Mouse (Mus musculus): ENCODE results near the gene Utp18. TPM values are rescaled to one million over a fixed set of nuclear protein-coding genes. Genes with fewer than 3 reads are reported as not detected.
"Not testable (repeated sequence)": the region's sequence is repeated elsewhere in the genome, so short reads cannot be mapped to it uniquely, and the experiment has no call there.

The Utp18 gene
- 30.5 and 33.0 TPM in 2 replicates for polyA plus RNA-seq (2014; fragmentation: Nextera tagmentation; extraction: Ambion mirVana)

GRCm38 (mm10) chr11:93885572-93886410, at the start of gene Utp18, which contains the start of gene Mbtd1:
TSS of gene Utp18 (minus strand) at chr11:93885766.
TSS of gene Mbtd1 (plus strand) at chr11:93885852.
- H3K36me3 ChIP-seq (ENCODE audit: insufficient read depth): peaks cover 22% of the 10 kb centered on the region
- WGBS: under 1% methylated on average over 81 of the region's 83 CpGs
- peak within 1 kb of the TSS; percentile 90 for H3K9ac ChIP-seq
- peak; percentile 96 for ATAC-seq (ENCODE audit: insufficient read depth)
- H3K9me3 ChIP-seq (ENCODE audit: low read depth, low read length): no peaks in the 10 kb centered on the region
- TF ChIP-seq CTCF (IDR thresholded peaks at IDR 0.05; ENCODE audit: low read depth): no peak
- DNase-seq: peak; percentile 99
- peak within 1 kb of the TSS; percentile 94 for H3K27ac ChIP-seq (ENCODE audit: low read depth)
- H3K4me1 ChIP-seq (ENCODE audit: insufficient read depth): peaks cover 5% of the 10 kb centered on the region; the same call in 1 of the 2 replicates
- peak within 1 kb of the TSS; percentile 89 for H3K4me2 ChIP-seq
- H3K27me3 ChIP-seq (ENCODE audit: insufficient read depth, low read length): no peaks in the 10 kb centered on the region
- H3K4me3 ChIP-seq (ENCODE audit: low read depth, low read length): peak within 1 kb of the TSS; percentile 99

GRCm38 (mm10) chr11:93929106-93929505, 43.5 kb upstream of the Utp18 start:
- peak; percentile 24 for DNase-seq
- H3K9ac ChIP-seq: no peak overlapping the region
- no peak overlapping the region for H3K27ac ChIP-seq (ENCODE audit: low read depth)
- no peaks in the 10 kb centered on the region for H3K27me3 ChIP-seq (ENCODE audit: insufficient read depth, low read length)
- no peak overlapping the region for H3K4me3 ChIP-seq (ENCODE audit: low read depth, low read length)
- H3K36me3 ChIP-seq (ENCODE audit: insufficient read depth): peaks cover 86% of the 10 kb centered on the region
- TF ChIP-seq CTCF (IDR thresholded peaks at IDR 0.05; ENCODE audit: low read depth): peak; percentile 18; the same call in 1 of the 2 replicates
- no peak overlapping the region for H3K4me2 ChIP-seq
- H3K4me1 ChIP-seq (ENCODE audit: insufficient read depth): no peaks in the 10 kb centered on the region
- no peaks in the 10 kb centered on the region for H3K9me3 ChIP-seq (ENCODE audit: low read depth, low read length)
- no peak for ATAC-seq (ENCODE audit: insufficient read depth)

GRCm38 (mm10) chr11:93915019-93915418, 29.5 kb upstream of the Utp18 start:
- not testable (repeated sequence) for H3K9me3 ChIP-seq (ENCODE audit: low read depth, low read length); H3K27me3 ChIP-seq (ENCODE audit: insufficient read depth, low read length); H3K4me3 ChIP-seq (ENCODE audit: low read depth, low read length); H3K9ac ChIP-seq; H3K27ac ChIP-seq (ENCODE audit: low read depth); H3K4me2 ChIP-seq; ATAC-seq (ENCODE audit: insufficient read depth); DNase-seq; H3K4me1 ChIP-seq (ENCODE audit: insufficient read depth)
- 91% methylated on average over 2 of the region's 2 CpGs for WGBS
- H3K36me3 ChIP-seq (ENCODE audit: insufficient read depth): peaks cover 86% of the 10 kb centered on the region

GRCm38 (mm10) chr11:93911603-93912002, 26.0 kb upstream of the Utp18 start:
- Histone ChIP-seq H3K4me1 (ENCODE audit: insufficient read depth) (no peaks in the 10 kb centered on the region), H3K9me3 (ENCODE audit: low read depth, low read length) (no peaks in the 10 kb centered on the region), H3K4me2 (no peak overlapping the region), H3K27ac (ENCODE audit: low read depth) (no peak overlapping the region), H3K27me3 (ENCODE audit: insufficient read depth, low read length) (no peaks in the 10 kb centered on the region), H3K36me3 (ENCODE audit: insufficient read depth) (peaks cover 88% of the 10 kb centered on the region), H3K4me3 (ENCODE audit: low read depth, low read length) (no peak overlapping the region), H3K9ac (no peak overlapping the region)
- ATAC-seq (ENCODE audit: insufficient read depth): no peak
- DNase-seq: no peak
- 84% methylated on average over 3 of the region's 3 CpGs for WGBS
- no peak for TF ChIP-seq CTCF (IDR thresholded peaks at IDR 0.05; ENCODE audit: low read depth)

- Histone ChIP-seq H3K27ac (ENCODE audit: low read depth) (no peak overlapping the region), H3K36me3 (ENCODE audit: insufficient read depth) (peaks cover 84% of the 10 kb centered on the region), H3K9ac (no peak overlapping the region), H3K4me1 (ENCODE audit: insufficient read depth) (no peaks in the 10 kb centered on the region), H3K4me2 (no peak overlapping the region), H3K9me3 (ENCODE audit: low read depth, low read length) (no peaks in the 10 kb centered on the region), H3K27me3 (ENCODE audit: insufficient read depth, low read length) (no peaks in the 10 kb centered on the region), H3K4me3 (ENCODE audit: low read depth, low read length) (no peak overlapping the region)
- ATAC-seq (ENCODE audit: insufficient read depth) (no peak), DNase-seq (no peak)
- TF ChIP-seq CTCF (IDR thresholded peaks at IDR 0.05; ENCODE audit: low read depth): no peak
- WGBS: 85% methylated on average over 9 of the region's 9 CpGs
Measured at GRCm38 (mm10) chr11:93908829-93909228, 23.3 kb upstream of the Utp18 start.

- WGBS: 66% methylated on average over 3 of the region's 3 CpGs
- Histone ChIP-seq H3K9me3 (ENCODE audit: low read depth, low read length) (no peaks in the 10 kb centered on the region), H3K27ac (ENCODE audit: low read depth) (no peak overlapping the region), H3K27me3 (ENCODE audit: insufficient read depth, low read length) (no peaks in the 10 kb centered on the region), H3K4me2 (no peak overlapping the region), H3K4me1 (ENCODE audit: insufficient read depth) (no peaks in the 10 kb centered on the region), H3K36me3 (ENCODE audit: insufficient read depth) (peaks cover 77% of the 10 kb centered on the region), H3K9ac (no peak overlapping the region), H3K4me3 (ENCODE audit: low read depth, low read length) (no peak overlapping the region)
- TF ChIP-seq CTCF (IDR thresholded peaks at IDR 0.05; ENCODE audit: low read depth): no peak
- DNase-seq: no peak
- ATAC-seq (ENCODE audit: insufficient read depth): no peak
Measured at GRCm38 (mm10) chr11:93907839-93908238, 22.3 kb upstream of the Utp18 start.

GRCm38 (mm10) chr11:93906834-93907233, 21.3 kb upstream of the Utp18 start:
- no peak overlapping the region for H3K4me2 ChIP-seq
- no peak overlapping the region for H3K27ac ChIP-seq (ENCODE audit: low read depth)
- peaks cover 69% of the 10 kb centered on the region for H3K36me3 ChIP-seq (ENCODE audit: insufficient read depth)
- H3K9me3 ChIP-seq (ENCODE audit: low read depth, low read length): no peaks in the 10 kb centered on the region
- no peaks in the 10 kb centered on the region for H3K4me1 ChIP-seq (ENCODE audit: insufficient read depth)
- DNase-seq (no peak), ATAC-seq (ENCODE audit: insufficient read depth) (no peak)
- H3K9ac ChIP-seq: no peak overlapping the region
- H3K4me3 ChIP-seq (ENCODE audit: low read depth, low read length): no peak overlapping the region
- no peak for TF ChIP-seq CTCF (IDR thresholded peaks at IDR 0.05; ENCODE audit: low read depth)
- WGBS: 79% methylated on average over 4 of the region's 4 CpGs
- no peaks in the 10 kb centered on the region for H3K27me3 ChIP-seq (ENCODE audit: insufficient read depth, low read length)
